Mouse (Mus musculus): ENCODE results near the gene Mllt11.

Mllt11 gene

GRCm38 (mm10) chr3:95231298-95232221 lies at the start of gene Mllt11:
Gene Mllt11, minus strand, starts transcription at chr3:95232171.
- DNase-seq: no peak

DNA sequence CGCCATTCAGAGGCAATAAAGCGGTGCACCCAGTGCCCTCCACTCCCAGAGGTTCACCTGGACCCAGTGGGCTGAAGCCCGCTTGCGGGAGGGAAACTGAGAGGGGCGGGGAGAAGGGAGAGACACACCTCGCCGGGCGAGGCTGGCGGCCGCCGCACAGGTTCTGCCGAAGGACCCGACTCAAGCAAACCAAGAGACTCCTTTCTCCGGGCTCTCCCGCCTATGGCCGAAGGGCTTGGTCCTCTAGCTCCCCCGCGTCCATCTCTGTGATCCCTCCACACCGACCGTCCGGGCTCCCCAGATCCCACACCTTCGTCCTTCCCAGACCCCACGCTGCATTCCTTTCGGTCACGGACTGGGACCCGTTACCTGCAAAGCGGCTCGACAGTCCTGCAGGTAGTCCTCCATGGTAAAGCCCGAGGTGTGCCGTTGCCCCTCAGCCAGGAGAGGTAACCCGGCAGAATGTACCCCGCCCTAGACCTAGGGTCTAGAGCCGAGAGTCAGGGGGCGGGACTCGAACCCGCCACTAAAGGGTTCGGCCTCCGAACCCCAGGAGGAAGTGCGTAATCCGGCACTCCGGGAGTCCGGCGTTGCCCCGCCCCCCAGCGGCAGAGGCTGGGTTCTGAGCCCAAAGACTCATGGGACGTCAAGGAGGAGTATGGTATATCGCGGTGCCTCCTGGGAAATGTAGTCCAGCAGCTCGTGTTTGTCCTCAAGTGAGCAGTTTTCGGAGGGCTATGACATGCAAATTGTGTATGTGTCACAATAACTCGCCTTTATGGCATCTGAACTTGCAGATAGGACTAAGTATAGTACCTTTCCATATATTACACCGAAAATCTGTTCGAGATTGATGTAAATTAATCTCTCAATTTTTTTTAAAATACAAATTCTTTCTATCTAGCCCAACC lies 49.5 kb upstream of the Mllt11 start, which contains the start of the genes Mindy1 and Prune1:
TSS of gene Mindy1 (plus strand) at position 130 of the 911 bp plus-strand sequence.
TSS of gene Prune1 (minus strand) at position 861 of the 911 bp plus-strand sequence.
- DNase-seq: peak; percentile 99

- peak; percentile 68 for DNase-seq
Observed at GRCm38 (mm10) chr3:95280747-95281146, 48.8 kb upstream of the Mllt11 start.

DNA sequence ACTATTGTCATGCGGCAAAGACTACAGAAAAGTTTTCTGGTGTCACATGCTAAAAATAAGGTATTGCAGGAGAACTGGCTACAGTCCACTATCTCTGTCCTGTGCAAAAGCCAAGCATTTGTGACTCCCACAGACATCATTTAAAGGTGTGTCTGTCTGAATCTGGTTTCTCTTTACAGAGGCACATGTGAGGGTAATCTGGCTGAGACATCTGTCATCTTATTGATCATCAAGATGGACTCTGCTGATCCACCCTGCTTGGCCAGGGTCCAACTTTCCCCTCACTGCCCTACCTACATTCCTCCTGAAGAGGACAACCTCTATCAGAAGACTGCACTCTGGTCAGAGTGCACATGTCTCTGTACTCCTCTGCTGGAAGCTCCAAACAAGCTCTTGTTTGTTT lies 45.2 kb upstream of the Mllt11 start:
- peak; percentile 59 for DNase-seq

DNA sequence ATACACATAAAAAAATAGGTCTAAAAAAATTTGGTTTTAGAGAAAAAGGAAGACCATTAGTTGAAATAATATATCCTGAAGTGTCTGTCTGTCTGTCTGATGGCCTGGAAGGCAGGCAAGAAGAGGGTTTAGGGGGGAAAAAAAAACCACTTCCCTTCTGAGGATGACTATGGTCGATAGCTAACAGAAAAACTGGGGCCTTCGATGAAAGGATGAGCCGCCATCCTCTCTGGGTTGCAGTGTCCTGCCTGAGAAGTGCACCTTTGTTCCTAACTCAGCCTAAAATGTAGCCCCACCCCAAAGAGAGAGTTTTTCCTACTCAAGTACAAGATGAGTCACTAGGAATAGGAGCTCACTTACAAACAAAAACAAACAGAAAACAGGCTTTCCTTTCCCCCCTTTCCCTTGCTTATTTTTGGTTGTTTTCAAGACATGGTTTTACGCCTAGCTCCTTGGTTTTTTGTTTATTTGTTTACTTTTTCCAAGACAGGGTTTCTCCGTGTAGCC lies 44.5 kb upstream of the Mllt11 start:
- no peak for DNase-seq

DNA sequence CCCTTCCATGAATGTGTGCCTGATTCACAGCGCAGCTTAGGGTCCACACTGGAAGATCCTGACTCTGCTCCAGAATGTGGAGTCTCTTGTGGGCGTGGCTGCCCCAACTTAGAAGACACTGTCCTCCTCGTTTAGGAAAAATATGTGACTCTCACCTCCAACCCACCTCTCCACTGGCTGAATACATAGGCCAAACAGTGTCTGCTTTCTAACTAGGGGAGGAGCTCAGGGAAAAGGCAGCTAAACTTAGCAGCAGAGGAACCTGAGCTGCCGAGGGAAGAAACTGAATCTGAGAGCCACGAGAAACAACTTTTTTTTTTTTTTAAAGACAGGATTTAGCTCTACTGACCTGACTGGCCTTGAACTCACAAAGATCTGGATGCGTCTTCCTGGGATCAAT lies 43.2 kb upstream of the Mllt11 start:
- DNase-seq: peak; percentile 57

DNA sequence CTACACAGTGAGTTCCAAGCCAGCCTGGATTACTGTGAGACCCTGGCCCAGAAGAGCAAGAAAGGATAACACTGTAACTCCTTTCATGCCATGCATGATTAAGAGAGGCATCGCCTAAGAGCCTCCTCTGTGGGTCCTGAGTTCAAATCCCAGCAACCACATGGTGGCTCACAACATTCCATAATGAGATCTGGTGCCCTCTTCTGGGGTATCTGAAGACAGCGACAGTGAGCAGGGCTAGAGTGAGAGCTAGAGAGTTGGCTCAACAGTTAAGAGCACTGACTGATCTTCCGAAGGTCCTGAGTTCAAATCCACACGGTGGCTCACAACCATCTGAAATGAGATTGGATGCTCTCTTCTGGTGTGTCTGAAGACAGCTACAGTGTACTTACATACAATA lies 42.5 kb upstream of the Mllt11 start:
- DNase-seq: peak; percentile 63

- peak; percentile 98 for DNase-seq
Observed at GRCm38 (mm10) chr3:95273471-95273870, 41.5 kb upstream of the Mllt11 start.

DNA sequence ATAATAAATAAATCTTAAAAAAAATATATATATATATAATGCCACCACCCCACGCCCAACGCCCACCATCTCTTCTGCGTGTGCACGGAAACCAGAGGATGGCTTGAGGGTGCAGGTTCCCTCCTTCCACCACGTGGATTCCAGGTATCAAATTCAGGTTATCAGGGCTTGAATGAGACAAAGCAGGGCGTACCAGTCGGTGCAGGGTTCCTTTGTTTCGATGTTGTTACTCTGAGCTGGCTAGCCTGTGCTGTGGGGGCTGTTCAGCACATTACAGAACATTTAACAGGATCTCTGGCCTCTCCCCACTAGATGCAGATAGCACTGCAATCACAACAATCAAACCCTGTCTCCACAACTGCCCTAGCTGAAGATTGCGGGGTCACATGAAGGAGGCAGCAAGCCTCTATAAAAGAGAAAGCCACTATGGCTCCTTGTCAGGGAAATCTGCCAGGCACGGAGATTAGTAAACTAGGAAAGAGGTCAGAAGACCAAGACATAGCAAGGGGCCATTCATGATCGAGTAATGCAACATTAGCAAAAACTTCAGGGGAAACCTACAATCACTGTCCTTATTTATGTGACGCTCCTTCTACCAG lies 38.9 kb upstream of the Mllt11 start:
- no peak for DNase-seq

- DNase-seq: no peak
Observed at GRCm38 (mm10) chr3:95269789-95270188, 37.8 kb upstream of the Mllt11 start.

- DNase-seq: no peak
Observed at GRCm38 (mm10) chr3:95267855-95268254, 35.9 kb upstream of the Mllt11 start.

- DNase-seq: no peak
Observed at GRCm38 (mm10) chr3:95266052-95266451, 34.1 kb upstream of the Mllt11 start.

GRCm38 (mm10) chr3:95264724-95265123 lies 32.8 kb upstream of the Mllt11 start:
- DNase-seq: no peak

- no peak for DNase-seq
Observed at GRCm38 (mm10) chr3:95263089-95263739, 31.2 kb upstream of the Mllt11 start.

GRCm38 (mm10) chr3:95261975-95262374 lies 30.0 kb upstream of the Mllt11 start:
- DNase-seq: no peak

DNA sequence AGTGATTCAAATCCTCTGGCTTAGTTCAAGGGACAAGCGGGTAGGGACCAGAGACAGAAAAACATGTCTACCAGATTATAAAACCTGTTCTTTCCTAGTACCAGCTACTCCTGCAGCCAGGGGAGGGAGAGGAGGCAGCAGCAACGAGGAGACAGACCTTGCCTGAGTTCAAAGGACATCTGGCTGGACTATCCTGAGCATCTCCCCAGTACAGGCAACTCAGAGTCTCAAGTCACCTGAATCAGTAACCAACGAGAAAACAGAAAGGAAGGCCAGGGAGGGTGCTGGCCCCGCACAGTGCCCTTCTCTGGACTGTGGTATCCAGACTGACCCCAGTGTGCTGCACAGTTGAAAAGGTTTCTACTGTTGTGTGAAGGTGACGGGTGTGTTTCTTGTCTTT lies 25.0 kb upstream of the Mllt11 start:
- DNase-seq: no peak

DNA sequence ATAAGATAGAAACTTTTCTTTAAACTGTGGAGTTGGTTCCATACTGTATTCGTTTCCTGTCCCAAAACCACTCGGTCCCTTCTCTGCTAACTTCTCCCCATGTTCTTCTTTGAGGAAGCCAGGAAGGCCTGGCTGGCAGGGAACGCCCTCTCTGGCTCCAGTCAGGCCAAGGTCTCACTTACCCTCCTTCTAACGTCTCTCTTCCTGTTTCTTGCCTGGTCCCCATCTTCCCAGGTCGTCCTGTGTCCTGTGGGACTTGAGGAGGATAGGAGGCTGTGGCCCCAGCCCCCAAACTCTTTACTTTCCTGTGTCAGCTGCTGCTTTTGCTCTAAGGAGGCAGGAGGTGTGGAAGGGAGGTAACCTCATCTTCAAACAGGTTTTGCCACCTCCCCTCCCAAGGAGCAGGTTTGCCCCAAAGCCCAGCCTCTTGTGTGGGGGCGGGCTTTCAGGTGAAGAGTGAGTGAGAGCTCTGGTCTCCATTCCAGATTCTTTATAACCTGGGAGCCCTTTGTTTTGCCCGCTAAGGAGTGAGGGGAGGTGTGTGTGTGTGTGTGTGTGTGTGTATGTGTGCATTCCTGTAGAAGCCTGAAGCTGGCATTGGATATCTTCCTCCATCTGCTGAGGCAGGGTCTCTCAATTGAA lies 18.9 kb upstream of the Mllt11 start, which contains the start of gene Bnipl:
TSS of gene Bnipl (minus strand) at position 411 of the 642 bp plus-strand sequence.
- peak; percentile 60 for DNase-seq

GRCm38 (mm10) chr3:95250361-95250760 lies 18.4 kb upstream of the Mllt11 start:
- peak; percentile 93 for DNase-seq

- DNase-seq: no peak
Observed at GRCm38 (mm10) chr3:95247660-95248336, 15.8 kb upstream of the Mllt11 start.

- DNase-seq: peak; percentile 72
Observed at GRCm38 (mm10) chr3:95246465-95247231, 14.7 kb upstream of the Mllt11 start.

Data from cerebellum, adult 9-11 months (tissue).